Mouse (Mus musculus) adrenal gland, postnatal 10 days (tissue): ENCODE results near the gene Pde4c. TPM values are rescaled to one million over a fixed set of nuclear protein-coding genes. Genes with fewer than 3 reads are reported as not detected.
A peak's percentile ranks its signal among the peaks of the same experiment; 100 is the strongest.

ENCODE experiments used
- DNase-seq: peaks from one replicate; pipeline ENCODE4 v3.0.0; 2021; ENCODE audit warnings: mixed read lengths
- long read RNA-seq, 2 experiments: library from polyadenylated mRNA; stranded (forward); transcript quantifications; one replicate each; pipeline ENCODE4 v2.0.0; 2021
- total RNA-seq, 2 experiments: library from RNA; stranded (reverse); gene quantifications; 2 replicates each; pipeline ENCODE4 v1.2.3; 2021

The Pde4c gene
- total RNA-seq: 1 to 10 TPM; 2.4 to 2.8 TPM
- long read RNA-seq, experiment 1, partial matches to known transcripts: 2 of 8 reads
- long read RNA-seq, experiment 1, other reads (novel, unspliced or antisense): 3 of 8 reads
- long read RNA-seq, experiment 2, partial matches to known transcripts: 0 of 5 reads
- long read RNA-seq, experiment 2, other reads (novel, unspliced or antisense): 2 of 5 reads

- DNase-seq: no peak
Measured at GRCm38 (mm10) chr8:70723486-70724210, at the start of gene Pde4c. Gene Pde4c, plus strand, starts transcription at chr8:70723720.

- no peak for DNase-seq
Measured at GRCm38 (mm10) chr8:70674109-70674508, 49.4 kb upstream of the Pde4c start.

- no peak for DNase-seq
Measured at GRCm38 (mm10) chr8:70674716-70675115, 48.8 kb upstream of the Pde4c start.

- DNase-seq: no peak
Measured at GRCm38 (mm10) chr8:70675336-70675735, 48.2 kb upstream of the Pde4c start.

- DNase-seq: no peak
Measured at GRCm38 (mm10) chr8:70677451-70678080, 46.0 kb upstream of the Pde4c start.

- no peak for DNase-seq
Measured at GRCm38 (mm10) chr8:70678679-70679078, 44.8 kb upstream of the Pde4c start.

GRCm38 (mm10) chr8:70679404-70679803, 44.1 kb upstream of the Pde4c start:
- DNase-seq: no peak

- peak; percentile 39 for DNase-seq
Measured at GRCm38 (mm10) chr8:70680039-70680438, 43.5 kb upstream of the Pde4c start.

GRCm38 (mm10) chr8:70681410-70681809, 42.1 kb upstream of the Pde4c start:
- no peak for DNase-seq

- DNase-seq: peak; percentile 85
Measured at GRCm38 (mm10) chr8:70682193-70682592, 41.3 kb upstream of the Pde4c start.

- peak; percentile 38 for DNase-seq
Measured at GRCm38 (mm10) chr8:70682692-70683091, 40.8 kb upstream of the Pde4c start.

GRCm38 (mm10) chr8:70684291-70684690, 39.2 kb upstream of the Pde4c start:
- no peak for DNase-seq

GRCm38 (mm10) chr8:70687576-70687975, 35.9 kb upstream of the Pde4c start:
- DNase-seq: peak; percentile 91

- no peak for DNase-seq
Measured at GRCm38 (mm10) chr8:70688136-70688535, 35.4 kb upstream of the Pde4c start.

- peak; percentile 73 for DNase-seq
Measured at GRCm38 (mm10) chr8:70689892-70690390, 33.6 kb upstream of the Pde4c start.

GRCm38 (mm10) chr8:70691230-70691629, 32.3 kb upstream of the Pde4c start:
- DNase-seq: no peak

GRCm38 (mm10) chr8:70691727-70692231, 31.7 kb upstream of the Pde4c start:
- DNase-seq: peak; percentile 40

GRCm38 (mm10) chr8:70693636-70694035, 29.9 kb upstream of the Pde4c start:
- no peak for DNase-seq

GRCm38 (mm10) chr8:70695318-70696018, 28.1 kb upstream of the Pde4c start:
- peak; percentile 56 for DNase-seq

- peak; percentile 92 for DNase-seq
Measured at GRCm38 (mm10) chr8:70696019-70696885, 27.3 kb upstream of the Pde4c start.

- peak; percentile 34 for DNase-seq
Measured at GRCm38 (mm10) chr8:70696946-70697345, 26.6 kb upstream of the Pde4c start.
